Mouse (Mus musculus): ENCODE measurements around the gene Alkbh3. TPM values are rescaled to one million over a fixed set of nuclear protein-coding genes. Genes with fewer than 3 reads are reported as not detected.

The Alkbh3 gene
- total and polyA plus RNA-seq, 3 experiments, result not detected

GRCm38 (mm10) chr2:94059459-94059858 lies 48.9 kb upstream of the Alkbh3 start:
- no peak overlapping the region for H3K27ac ChIP-seq (ENCODE audit: control insufficient read depth, low read depth, low read length)

DNA sequence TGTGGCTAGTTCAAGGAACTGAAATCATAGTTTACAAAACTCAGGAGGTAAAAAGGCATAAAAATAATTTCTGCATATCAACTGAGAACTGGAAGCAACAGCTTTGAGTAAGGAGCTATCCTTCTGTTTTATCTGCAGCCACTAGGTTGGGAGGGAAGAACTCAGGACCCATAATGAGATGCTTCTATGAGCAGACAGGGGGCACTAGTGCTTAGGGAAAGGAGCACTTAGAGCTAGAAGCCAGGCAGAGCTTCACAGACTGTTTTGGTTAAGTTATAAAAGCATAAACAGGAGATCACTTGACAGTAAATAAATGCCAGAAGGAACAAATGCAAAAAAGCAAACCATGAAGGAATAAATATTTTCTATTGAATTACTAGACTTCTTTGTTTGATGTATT lies 44.2 kb upstream of the Alkbh3 start:
- no peak overlapping the region for H3K9ac ChIP-seq (ENCODE audit: control insufficient read depth, low read depth, low read length, poor library complexity, severe bottlenecking)
- H3K27me3 ChIP-seq (ENCODE audit: control insufficient read depth in 1 of 2, insufficient read depth in 2 of 2, low read length in 2 of 2), result no peaks in the 10 kb centered on the region
- peak; percentile 71 for DNase-seq (ENCODE audit: low read depth, low spot score)
- no peak for TF ChIP-seq HCFC1 (IDR thresholded peaks at IDR 0.05; ENCODE audit: low read depth, low read length)
- TF ChIP-seq MYB (IDR thresholded peaks at IDR 0.05; ENCODE audit: low read depth, low read length), result no peak
- TF ChIP-seq SMC3 (IDR thresholded peaks at IDR 0.05; ENCODE audit: low read depth, low read length), result peak; percentile 48
- TF ChIP-seq MEF2A (IDR thresholded peaks at IDR 0.05; ENCODE audit: extremely low read depth, insufficient replicate concordance, low read depth, low read length, poor library complexity, severe bottlenecking), result no peak
- no peak for TF ChIP-seq MAFK (IDR thresholded peaks at IDR 0.05; ENCODE audit: borderline replicate concordance, low read depth, low read length)
- no peak for TF ChIP-seq ZKSCAN1 (IDR thresholded peaks at IDR 0.05; ENCODE audit: low read depth, low read length)
- TF ChIP-seq MYC (IDR thresholded peaks at IDR 0.05; ENCODE audit: low read depth, low read length), result no peak
- TF ChIP-seq TCF12 (IDR thresholded peaks at IDR 0.05; ENCODE audit: low read depth, low read length), result no peak
- TF ChIP-seq ETS1 (IDR thresholded peaks at IDR 0.05; ENCODE audit: low read depth, low read length), result no peak
- TF ChIP-seq MAX (IDR thresholded peaks at IDR 0.05; ENCODE audit: low read length), result no peak
- no peak for TF ChIP-seq ELF1 (IDR thresholded peaks at IDR 0.05; ENCODE audit: low read depth, low read length)
- TF ChIP-seq TBP (IDR thresholded peaks at IDR 0.05; ENCODE audit: low read depth, low read length), result no peak
- TF ChIP-seq NELFE (IDR thresholded peaks at IDR 0.05; ENCODE audit: low read depth, low read length), result no peak
- TF ChIP-seq RAD21 (IDR thresholded peaks at IDR 0.05; ENCODE audit: low read depth, low read length), result peak; percentile 65
- TF ChIP-seq GATA1 (IDR thresholded peaks at IDR 0.05; ENCODE audit: low read depth, low read length), result no peak
- TF ChIP-seq BHLHE40 (IDR thresholded peaks at IDR 0.05; ENCODE audit: borderline replicate concordance, low read depth, low read length), result no peak
- no peak for TF ChIP-seq ZMIZ1 (IDR thresholded peaks at IDR 0.05; ENCODE audit: low read depth, low read length)
- no peak for TF ChIP-seq SIN3A (IDR thresholded peaks at IDR 0.05; ENCODE audit: low read length)
- no peak for TF ChIP-seq POLR2AphosphoS5 (IDR thresholded peaks at IDR 0.05; ENCODE audit: borderline replicate concordance, low read depth, low read length)
- TF ChIP-seq ZNF384 (IDR thresholded peaks at IDR 0.05; ENCODE audit: low read depth, low read length), result no peak
- TF ChIP-seq CHD2 (IDR thresholded peaks at IDR 0.05; ENCODE audit: low read length), result no peak
- TF ChIP-seq USF2 (IDR thresholded peaks at IDR 0.05; ENCODE audit: borderline replicate concordance in 1 of 2, insufficient read depth in 1 of 2, low read depth in 1 of 2, low read length in 2 of 2), result no peak
- no peak for TF ChIP-seq GABPA (IDR thresholded peaks at IDR 0.05; ENCODE audit: low read depth, low read length)
- no peak for TF ChIP-seq POLR2A (IDR thresholded peaks at IDR 0.05; ENCODE audit: control insufficient read depth in 1 of 2, insufficient read depth in 1 of 2, low read depth in 1 of 2, low read length in 2 of 2, poor library complexity in 1 of 2)
- no peak for TF ChIP-seq USF1 (IDR thresholded peaks at IDR 0.05; ENCODE audit: low read depth, low read length)
- TF ChIP-seq MXI1 (IDR thresholded peaks at IDR 0.05; ENCODE audit: low read depth, low read length), result no peak
- TF ChIP-seq POLR2AphosphoS2 (IDR thresholded peaks at IDR 0.05; ENCODE audit: low read length), result no peak

More at GRCm38 (mm10) chr2:94059459-94059858, 48.9 kb upstream of the Alkbh3 start:
- Histone ChIP-seq H3K9ac (ENCODE audit: control insufficient read depth, low read depth, low read length, poor library complexity, severe bottlenecking) (no peak overlapping the region), H3K9me3 (replicated peaks; ENCODE audit: insufficient read depth, low read length) (no peaks in the 10 kb centered on the region), H3K79me2 (ENCODE audit: control insufficient read depth, insufficient read depth, low read length, poor library complexity) (no peaks in the 10 kb centered on the region), H3K4me1 (ENCODE audit: control insufficient read depth in 1 of 2, insufficient read depth in 2 of 2, low read length in 2 of 2) (no peaks in the 10 kb centered on the region), H3K36me3 (ENCODE audit: control insufficient read depth in 1 of 2, insufficient read depth in 2 of 2, low read length in 2 of 2) (no peaks in the 10 kb centered on the region; a peak in 1 of 4 replicates), H3K27me3 (ENCODE audit: control insufficient read depth in 1 of 2, insufficient read depth in 2 of 2, low read length in 2 of 2) (no peaks in the 10 kb centered on the region), H3K4me3 (ENCODE audit: control insufficient read depth in 1 of 2, insufficient read depth in 1 of 2, low read depth in 2 of 2, low read length in 2 of 2) (no peak overlapping the region)
- peak; percentile 20 for DNase-seq (ENCODE audit: low read depth, low spot score)
- TF ChIP-seq NELFE (IDR thresholded peaks at IDR 0.05; ENCODE audit: low read depth, low read length) (no peak), CTCF (IDR thresholded peaks at IDR 0.05 in 2 of 3, conservative IDR thresholded peaks at IDR 0.05 in 1 of 3; ENCODE audit: control insufficient read depth in 1 of 3, insufficient read depth in 1 of 3, low read depth in 2 of 3, low read length in 3 of 3, poor library complexity in 1 of 3, severe bottlenecking in 1 of 3) (peak; percentile 29 to 39 (median 35); a peak in 5 of 6 replicates), KAT2A (conservative IDR thresholded peaks at IDR 0.05; ENCODE audit: low read depth, low read length) (no peak), MXI1 (IDR thresholded peaks at IDR 0.05; ENCODE audit: low read depth, low read length) (no peak), RAD21 (IDR thresholded peaks at IDR 0.05; ENCODE audit: low read depth, low read length) (no peak), POLR2AphosphoS5 (IDR thresholded peaks at IDR 0.05; ENCODE audit: borderline replicate concordance, low read depth, low read length) (no peak), RCOR1 (IDR thresholded peaks at IDR 0.05; ENCODE audit: low read depth, low read length) (no peak), POLR2AphosphoS2 (IDR thresholded peaks at IDR 0.05; ENCODE audit: low read length) (no peak), CHD2 (IDR thresholded peaks at IDR 0.05; ENCODE audit: low read length) (no peak), ZMIZ1 (IDR thresholded peaks at IDR 0.05; ENCODE audit: low read depth, low read length) (no peak), CHD1 (IDR thresholded peaks at IDR 0.05; ENCODE audit: low read depth, low read length) (no peak), ZC3H11A (IDR thresholded peaks at IDR 0.05; ENCODE audit: low read depth, low read length) (no peak), USF2 (IDR thresholded peaks at IDR 0.05; ENCODE audit: borderline replicate concordance in 1 of 2, insufficient read depth in 1 of 2, low read depth in 1 of 2, low read length in 2 of 2) (no peak), USF1 (IDR thresholded peaks at IDR 0.05; ENCODE audit: low read depth, low read length) (no peak), SMC3 (IDR thresholded peaks at IDR 0.05; ENCODE audit: low read depth, low read length) (peak; percentile 12; the same call in 1 of the 2 replicates)

More for the DNA sequence above, 44.2 kb upstream of the Alkbh3 start:
- no peaks in the 10 kb centered on the region for H3K79me2 ChIP-seq (ENCODE audit: control insufficient read depth, insufficient read depth, low read length, poor library complexity)
- H3K36me3 ChIP-seq (ENCODE audit: control insufficient read depth in 1 of 2, insufficient read depth in 2 of 2, low read length in 2 of 2), result no peaks in the 10 kb centered on the region; a peak in 1 of 4 replicates
- no peak overlapping the region for H3K27ac ChIP-seq (ENCODE audit: control insufficient read depth, low read depth, low read length)
- H3K9me3 ChIP-seq (replicated peaks; ENCODE audit: insufficient read depth, low read length), result no peaks in the 10 kb centered on the region
- H3K4me1 ChIP-seq (ENCODE audit: control insufficient read depth in 1 of 2, insufficient read depth in 2 of 2, low read length in 2 of 2), result no peaks in the 10 kb centered on the region
- H3K4me3 ChIP-seq (ENCODE audit: control insufficient read depth in 1 of 2, insufficient read depth in 1 of 2, low read depth in 2 of 2, low read length in 2 of 2), result no peak overlapping the region

All from MEL (cell line).